Mouse (Mus musculus) embryonic fibroblast, embryonic 13.5 days (primary cell): ENCODE data around the gene Slc38a2. TPM values are rescaled to one million over a fixed set of nuclear protein-coding genes. Genes with fewer than 3 reads are reported as not detected.

ENCODE experiments used
- H3K27ac ChIP-seq: 2 replicates; pipeline ENCODE4 v1.5.1; 2012; ENCODE audit warnings: low read length, control low read depth, inconsistent platforms; ENCODE audit not compliant: insufficient read depth
- H3K4me1 ChIP-seq: 2 replicates; pipeline ENCODE4 v1.6.1; 2011; ENCODE audit warnings: low read length; ENCODE audit not compliant: control insufficient read depth, insufficient read depth
- H3K4me3 ChIP-seq: 2 replicates; pipeline ENCODE4 v1.5.1; 2011; ENCODE audit warnings: mild to moderate bottlenecking, control low read depth, low read length; ENCODE audit not compliant: insufficient read depth
- CTCF ChIP-seq: IDR thresholded peaks from 2 replicates; pipeline ENCODE4 v1.5.1; 2011; ENCODE audit warnings: mild to moderate bottlenecking, control low read depth, low read length, moderate library complexity, borderline replicate concordance; ENCODE audit not compliant: insufficient read depth
- POLR2A ChIP-seq: IDR thresholded peaks from 2 replicates; pipeline ENCODE4 v1.6.1; 2011; ENCODE audit warnings: low read depth, mild to moderate bottlenecking, control low read depth, low read length, moderate library complexity
- polyA plus RNA-seq: library from polyadenylated mRNA; stranded (reverse); fragments of >200 nt; gene quantifications from 2 replicates; pipeline ENCODE4 v1.2.4, GENCODE M21; 2011; ENCODE audit warnings: low read depth; ENCODE audit not compliant: missing spikeins, insufficient read length

Gene Slc38a2
- polyA plus RNA-seq, 1 experiment = 197 TPM

- 0 out of 2 replicates have a peak, but pooled peaks cover 7% of the 10 kb centered on the region for H3K4me1 ChIP-seq
- TF ChIP-seq POLR2A (no peak; the same call in 1 of the 2 replicates), CTCF (no peak)
- H3K27ac ChIP-seq = no peak overlapping the region; the same call in 1 of the 2 replicates
- peak overlapping the region; percentile 99 for H3K4me3 ChIP-seq
Measured at GRCm38 (mm10) chr15:96696486-96697284, 2.8 kb downstream of the Slc38a2 start.

GRCm38 (mm10) chr15:96695455-96696421 lies 3.8 kb downstream of the Slc38a2 start:
- Histone ChIP-seq H3K4me1 (0 out of 2 replicates have a peak, but pooled peaks cover 6% of the 10 kb centered on the region), H3K27ac (no peak overlapping the region; the same call in 1 of the 2 replicates), H3K4me3 (peak overlapping the region; percentile 99)
- TF ChIP-seq POLR2A (peak; percentile 36; the same call in 1 of the 2 replicates), CTCF (no peak)

GRCm38 (mm10) chr15:96694988-96695387 lies 4.5 kb downstream of the Slc38a2 start:
- Histone ChIP-seq H3K4me1 (0 out of 2 replicates have a peak, but pooled peaks cover 2% of the 10 kb centered on the region), H3K27ac (no peak overlapping the region), H3K4me3 (peak overlapping the region; percentile 99; the same call in 1 of the 2 replicates)
- TF ChIP-seq POLR2A (no peak; the same call in 1 of the 2 replicates), CTCF (no peak)

- Histone ChIP-seq H3K4me1 (0 out of 2 replicates have a peak, but pooled peaks cover 2% of the 10 kb centered on the region), H3K4me3 (no peak overlapping the region), H3K27ac (no peak overlapping the region)
- TF ChIP-seq POLR2A = no peak
- TF ChIP-seq CTCF = no peak
Measured at GRCm38 (mm10) chr15:96693688-96694087, 5.8 kb downstream of the Slc38a2 start.

- H3K4me1 ChIP-seq = 0 out of 2 replicates have a peak, but pooled peaks cover 2% of the 10 kb centered on the region
- no peak overlapping the region for H3K4me3 ChIP-seq
- TF ChIP-seq POLR2A (no peak), CTCF (no peak)
- no peak overlapping the region for H3K27ac ChIP-seq
Measured at GRCm38 (mm10) chr15:96692401-96692800, 7.1 kb downstream of the Slc38a2 start.

- Histone ChIP-seq H3K27ac (no peak overlapping the region), H3K4me1 (0 out of 2 replicates have a peak, but pooled peaks cover 2% of the 10 kb centered on the region), H3K4me3 (no peak overlapping the region)
- TF ChIP-seq POLR2A (no peak), CTCF (no peak)
Measured at GRCm38 (mm10) chr15:96691381-96691780, 8.1 kb downstream of the Slc38a2 start.

GRCm38 (mm10) chr15:96690829-96691228 lies 8.7 kb downstream of the Slc38a2 start:
- no peak for TF ChIP-seq CTCF
- no peak for TF ChIP-seq POLR2A
- Histone ChIP-seq H3K4me1 (0 out of 2 replicates have a peak, but pooled peaks cover 2% of the 10 kb centered on the region), H3K27ac (no peak overlapping the region), H3K4me3 (no peak overlapping the region)

- Histone ChIP-seq H3K4me1 (0 out of 2 replicates have a peak, but pooled peaks cover under 1% of the 10 kb centered on the region), H3K4me3 (no peak overlapping the region), H3K27ac (no peak overlapping the region)
- TF ChIP-seq POLR2A (no peak), CTCF (no peak)
Measured at GRCm38 (mm10) chr15:96689919-96690318, 9.6 kb downstream of the Slc38a2 start.

- TF ChIP-seq POLR2A (no peak), CTCF (no peak)
- no peak overlapping the region for H3K27ac ChIP-seq
- no peaks in the 10 kb centered on the region for H3K4me1 ChIP-seq
- H3K4me3 ChIP-seq = no peak overlapping the region
Measured at GRCm38 (mm10) chr15:96688784-96689318, 10.7 kb downstream of the Slc38a2 start.
